Mouse (Mus musculus) heart, embryonic 14.5 days (tissue): ENCODE results near the gene Intu. TPM values are rescaled to one million over a fixed set of nuclear protein-coding genes. Genes with fewer than 3 reads are reported as not detected.

Experiments
- ATAC-seq: fragments of 200-750 bp; cut with Nextera tagmentation; 2 replicates; pipeline ENCODE4 v1.8.0; 2017; ENCODE audit warnings: low read depth, moderate TSS enrichment; ENCODE audit not compliant: insufficient number of reproducible peaks, insufficient read depth, low FRiP score
- H3K27ac ChIP-seq, 2 experiments: fragments of 200-500 bp in 1 of 2; fragments of 300-500 bp in 1 of 2; sonication (generic) in 1 of 2; replicated peaks in 1 of 2; 2 replicates each; pipeline ENCODE4 v1.5.1; 2012 to 2014; ENCODE audit warnings: low read depth in 2 of 2, low read length in 2 of 2, control low read depth in 1 of 2, mild to moderate bottlenecking in 1 of 2, mixed read lengths in 1 of 2; ENCODE audit not compliant: control insufficient read depth in 1 of 2, insufficient read depth in 1 of 2
- H3K27me3 ChIP-seq: fragments of 300-500 bp; sonication (generic); 2 replicates; pipeline ENCODE4 v1.6.1; 2014; ENCODE audit warnings: mild to moderate bottlenecking, low read length, control low read depth; ENCODE audit not compliant: control insufficient read depth, insufficient read depth
- H3K36me3 ChIP-seq: fragments of 300-500 bp; sonication (generic); 2 replicates; pipeline ENCODE4 v1.6.1; 2014; ENCODE audit warnings: mild to moderate bottlenecking, control low read depth, low read length, mixed read lengths; ENCODE audit not compliant: control insufficient read depth, insufficient read depth
- H3K4me1 ChIP-seq, 2 experiments: fragments of 200-500 bp in 1 of 2; fragments of 300-500 bp in 1 of 2; sonication (generic) in 1 of 2; 2 replicates each; pipeline ENCODE4 v1.6.1; 2012 to 2014; ENCODE audit warnings: low read length in 2 of 2, control low read depth in 1 of 2, mixed read lengths in 1 of 2; ENCODE audit not compliant: control insufficient read depth in 2 of 2, insufficient read depth in 2 of 2
- H3K4me2 ChIP-seq: fragments of 300-500 bp; sonication (generic); 2 replicates; pipeline ENCODE4 v1.6.1; 2014; ENCODE audit warnings: mild to moderate bottlenecking, low read length
- H3K4me3 ChIP-seq, 2 experiments: fragments of 200-500 bp in 1 of 2; fragments of 300-500 bp in 1 of 2; sonication (generic) in 1 of 2; 2 replicates each; pipeline ENCODE4 v1.5.1; 2012 to 2014; ENCODE audit warnings: low read length in 2 of 2, mild to moderate bottlenecking in 2 of 2, control low read depth in 1 of 2, low read depth in 1 of 2, moderate library complexity in 1 of 2; ENCODE audit not compliant: control insufficient read depth in 1 of 2, insufficient read depth in 1 of 2
- H3K9ac ChIP-seq: fragments of 300-500 bp; sonication (generic); 2 replicates; pipeline ENCODE4 v1.6.1; 2014; ENCODE audit warnings: mild to moderate bottlenecking, low read length
- H3K9me3 ChIP-seq: fragments of 300-500 bp; sonication (generic); 2 replicates; pipeline ENCODE4 v1.6.1; 2016; ENCODE audit warnings: low read length, control low read depth; ENCODE audit not compliant: control insufficient read depth
- WGBS: fragments of 180-500 bp; shearing (Covaris S2); extraction: QIAGEN DNeasy Blood & Tissue Kit; methylation state at CpG from one replicate; pipeline ENCODE4 v1.1.7; 2014; 5-methylcytosine and 5-hydroxymethylcytosine counted together
- polyA plus RNA-seq: library from polyadenylated mRNA; unstranded; fragments of >200 nt; fragmentation: Nextera tagmentation; extraction: Ambion mirVana; gene quantifications from 2 replicates; pipeline ENCODE4 v1.2.1, GENCODE M21; 2014

Gene Intu
- polyA plus RNA-seq, 1 experiment from 2014 or later = 4.1 TPM

DNA sequence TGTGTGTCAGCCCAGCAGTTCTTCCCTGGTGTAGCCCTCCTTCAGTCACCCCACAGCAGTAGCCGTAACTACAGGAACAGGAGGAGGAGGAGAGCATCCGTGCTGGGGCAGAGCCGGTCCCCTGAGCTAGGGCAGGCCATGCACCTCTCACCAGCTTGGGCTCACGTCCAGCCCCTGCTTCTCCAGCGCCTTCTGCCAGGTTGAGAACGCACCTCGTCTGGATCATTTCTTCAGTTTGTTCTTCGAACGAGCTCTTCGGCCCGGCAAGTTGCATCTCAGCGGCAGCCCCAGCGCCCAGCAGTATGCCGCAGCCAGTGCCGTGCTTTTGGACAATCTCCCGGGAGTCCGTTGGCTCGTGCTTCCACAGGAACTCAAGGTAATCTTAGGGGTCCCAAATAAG, 152.1 kb downstream of the Intu start:
- H3K4me3 ChIP-seq = 0 out of 4 replicates have a peak overlapping the region, but pooled peaks of 1 of the 2 experiments have one; percentile 7
- no peaks in the 10 kb centered on the region for H3K27me3 ChIP-seq
- no peak overlapping the region for H3K9ac ChIP-seq
- peak; percentile 37; the same call in 1 of the 2 replicates for ATAC-seq
- H3K36me3 ChIP-seq = no peaks in the 10 kb centered on the region
- H3K27ac ChIP-seq = peak overlapping the region; percentile 82 to 86
- 80% methylated on average over 18 of the region's 18 CpGs for WGBS
- no peaks in the 10 kb centered on the region for H3K9me3 ChIP-seq
- H3K4me1 ChIP-seq = peaks cover 31 to 46% of the 10 kb centered on the region in 2 experiments
- H3K4me2 ChIP-seq = peak overlapping the region; percentile 18; the same call in 1 of the 2 replicates

DNA sequence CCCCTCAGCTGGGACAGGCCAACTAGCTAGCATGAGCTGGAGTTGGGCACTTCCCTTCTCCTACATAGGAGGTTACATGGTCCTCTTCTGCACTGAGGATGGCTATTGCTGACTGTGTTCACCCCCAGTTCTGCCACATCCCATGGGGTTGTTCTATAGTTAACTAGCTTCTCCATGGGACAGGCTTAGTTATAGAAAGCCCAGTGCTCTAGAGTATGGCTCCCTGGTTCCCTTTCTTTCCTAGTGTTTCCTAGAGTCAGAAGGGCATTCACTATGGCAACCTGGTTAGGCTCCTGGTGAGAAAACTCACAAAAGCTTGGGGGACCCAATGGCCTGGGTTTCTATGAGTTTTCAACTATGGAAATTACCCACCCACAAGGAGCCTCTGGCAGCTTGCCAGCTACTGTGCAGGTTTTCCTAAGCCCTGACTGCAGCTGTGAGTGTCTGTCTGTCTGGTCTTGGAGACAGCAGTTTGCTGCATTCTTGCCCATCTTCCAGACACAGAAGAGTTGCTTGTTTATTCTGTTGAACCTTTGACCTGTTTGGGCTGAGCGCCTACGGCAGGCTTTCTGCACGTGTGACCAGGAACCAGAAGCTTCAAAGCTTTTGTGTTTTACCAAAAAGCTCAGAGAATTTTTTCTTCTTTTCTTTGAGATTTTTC, 154.9 kb downstream of the Intu start:
- peaks cover 27 to 41% of the 10 kb centered on the region in 2 experiments for H3K4me1 ChIP-seq
- ATAC-seq = no peak

DNA sequence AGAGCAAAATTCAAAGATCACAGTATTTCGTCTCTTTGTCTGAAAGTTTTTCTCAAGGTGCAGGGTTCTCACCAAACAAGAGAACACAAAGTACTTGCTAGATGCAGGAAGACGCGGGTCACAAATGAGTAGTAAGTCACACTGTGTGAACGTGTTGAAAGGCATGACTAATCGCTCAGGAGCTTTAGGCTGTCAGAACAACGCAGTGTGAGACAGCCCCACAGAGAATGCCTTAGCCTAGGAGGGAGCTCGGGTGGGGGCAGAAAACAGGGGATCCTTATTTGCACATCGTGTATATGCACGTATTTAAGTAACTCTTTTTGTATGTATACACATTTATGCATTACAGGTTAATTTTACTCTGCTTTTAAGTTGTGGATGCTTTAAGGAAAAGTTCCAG, 155.8 kb downstream of the Intu start:
- Histone ChIP-seq H3K27ac (0 out of 4 replicates have a peak overlapping the region, but pooled peaks of 1 of the 2 experiments have one; percentile 34), H3K36me3 (no peaks in the 10 kb centered on the region), H3K9ac (no peak overlapping the region), H3K4me1 (peaks cover 27 to 37% of the 10 kb centered on the region in 2 experiments), H3K9me3 (no peaks in the 10 kb centered on the region), H3K4me3 (no peak overlapping the region), H3K4me2 (peak overlapping the region; percentile 8; the same call in 1 of the 2 replicates), H3K27me3 (no peaks in the 10 kb centered on the region)
- no peak for ATAC-seq
- 22% methylated on average over 9 of the region's 9 CpGs for WGBS

More for the DNA sequence above, 154.9 kb downstream of the Intu start:
- 36% methylated on average over 3 of the region's 3 CpGs for WGBS
- no peak overlapping the region for H3K27ac ChIP-seq
- H3K36me3 ChIP-seq = no peaks in the 10 kb centered on the region
- H3K9me3 ChIP-seq = no peaks in the 10 kb centered on the region
- no peak overlapping the region for H3K4me2 ChIP-seq
- H3K27me3 ChIP-seq = no peaks in the 10 kb centered on the region
- H3K9ac ChIP-seq = no peak overlapping the region
- H3K4me3 ChIP-seq = no peak overlapping the region

DNA sequence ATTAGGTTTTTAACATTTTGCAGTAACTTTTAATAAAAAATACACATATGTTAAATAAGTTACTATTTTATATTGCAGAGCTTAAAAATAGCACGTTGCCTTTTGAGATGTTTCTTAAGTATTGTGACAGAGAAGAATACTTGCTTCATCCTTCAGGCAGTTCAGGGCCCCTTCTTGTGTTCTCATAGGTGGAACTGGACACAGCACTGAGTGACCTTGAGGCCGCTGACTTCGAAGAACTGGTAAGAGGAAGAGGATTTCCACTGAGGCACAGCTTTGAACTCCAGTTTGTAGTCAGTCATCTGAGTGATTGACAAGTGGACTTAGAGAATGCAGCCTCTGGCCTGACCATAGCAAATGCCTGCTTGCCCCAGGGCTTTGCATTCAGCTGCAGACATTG, 156.5 kb downstream of the Intu start:
- no peak for ATAC-seq
- Histone ChIP-seq H3K27me3 (no peaks in the 10 kb centered on the region), H3K9ac (no peak overlapping the region), H3K4me3 (no peak overlapping the region), H3K4me1 (peaks cover 20 to 30% of the 10 kb centered on the region in 2 experiments), H3K27ac (no peak overlapping the region), H3K9me3 (no peaks in the 10 kb centered on the region), H3K4me2 (no peak overlapping the region), H3K36me3 (no peaks in the 10 kb centered on the region)
- WGBS = 57% methylated on average over 3 of the region's 3 CpGs

GRCm38 (mm10) chr3:40691566-40691965, 160.5 kb downstream of the Intu start:
- H3K9ac ChIP-seq = no peak overlapping the region
- 91% methylated on average over 6 of the region's 6 CpGs for WGBS
- H3K27ac ChIP-seq = no peak overlapping the region
- H3K27me3 ChIP-seq = no peaks in the 10 kb centered on the region
- H3K36me3 ChIP-seq = no peaks in the 10 kb centered on the region
- ATAC-seq = no peak
- H3K9me3 ChIP-seq = no peaks in the 10 kb centered on the region
- no peak overlapping the region for H3K4me2 ChIP-seq
- no peak overlapping the region for H3K4me3 ChIP-seq
- peaks cover 17 to 27% of the 10 kb centered on the region in 2 experiments for H3K4me1 ChIP-seq

- H3K4me2 ChIP-seq = peak overlapping the region; percentile 51
- H3K9ac ChIP-seq = no peak overlapping the region
- peak overlapping the region; percentile 45 to 47; a peak in 3 of 4 replicates for H3K27ac ChIP-seq
- no peaks in the 10 kb centered on the region for H3K9me3 ChIP-seq
- H3K4me1 ChIP-seq = peaks cover 11 to 16% of the 10 kb centered on the region in 2 experiments
- H3K27me3 ChIP-seq = no peaks in the 10 kb centered on the region
- no peak for ATAC-seq
- no peak overlapping the region for H3K4me3 ChIP-seq
- 37% methylated on average over 10 of the region's 10 CpGs for WGBS
- H3K36me3 ChIP-seq = peaks cover 6% of the 10 kb centered on the region; the same call in 1 of the 2 replicates
Observed at GRCm38 (mm10) chr3:40693435-40693834, 162.3 kb downstream of the Intu start.

GRCm38 (mm10) chr3:40693960-40694359, 162.9 kb downstream of the Intu start:
- Histone ChIP-seq H3K9ac (no peak overlapping the region), H3K4me3 (no peak overlapping the region)
- 46% methylated on average over 7 of the region's 7 CpGs for WGBS

More at GRCm38 (mm10) chr3:40693960-40694359, 162.9 kb downstream of the Intu start:
- Histone ChIP-seq H3K4me2 (peak overlapping the region; percentile 51), H3K9me3 (no peaks in the 10 kb centered on the region), H3K27ac (peak overlapping the region; percentile 45 to 47; a peak in 3 of 4 replicates), H3K27me3 (no peaks in the 10 kb centered on the region), H3K36me3 (peaks cover 9% of the 10 kb centered on the region; the same call in 1 of the 2 replicates), H3K4me1 (peaks cover 11 to 16% of the 10 kb centered on the region in 2 experiments)
- ATAC-seq = no peak
